Mouse (Mus musculus): ENCODE results near the gene Slc6a16. TPM values are rescaled to one million over a fixed set of nuclear protein-coding genes. Genes with fewer than 3 reads are reported as not detected.

The Slc6a16 gene
- polyA plus RNA-seq, 2 experiments, result 0.21 to 0.29 TPM

DNA sequence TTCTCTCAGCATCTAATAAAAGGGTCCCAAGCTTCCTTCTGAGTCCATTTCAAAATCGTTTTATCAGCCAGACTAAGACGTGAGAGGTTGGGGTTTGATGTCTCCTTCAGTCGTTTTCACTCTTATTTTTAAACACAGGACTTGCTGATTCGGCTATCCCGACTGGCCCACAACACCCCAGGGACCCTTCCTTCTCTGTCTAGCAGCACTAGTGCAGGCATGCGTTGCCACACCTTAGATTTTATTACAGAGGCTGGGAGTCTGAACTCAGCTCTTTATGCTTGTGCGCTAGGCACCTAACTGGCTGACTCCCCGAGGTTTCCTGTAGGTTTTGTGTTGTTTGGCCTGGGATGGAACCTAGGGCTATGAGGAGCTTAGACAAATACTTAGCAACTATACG is 72.6 kb downstream of the Slc6a16 start:
- no peak overlapping the region for H3K9ac ChIP-seq (ENCODE audit: low read depth, low read length, severe bottlenecking)
- H3K4me2 ChIP-seq (replicated peaks; ENCODE audit: low read depth, low read length, severe bottlenecking), result peak overlapping the region; percentile 28

DNA sequence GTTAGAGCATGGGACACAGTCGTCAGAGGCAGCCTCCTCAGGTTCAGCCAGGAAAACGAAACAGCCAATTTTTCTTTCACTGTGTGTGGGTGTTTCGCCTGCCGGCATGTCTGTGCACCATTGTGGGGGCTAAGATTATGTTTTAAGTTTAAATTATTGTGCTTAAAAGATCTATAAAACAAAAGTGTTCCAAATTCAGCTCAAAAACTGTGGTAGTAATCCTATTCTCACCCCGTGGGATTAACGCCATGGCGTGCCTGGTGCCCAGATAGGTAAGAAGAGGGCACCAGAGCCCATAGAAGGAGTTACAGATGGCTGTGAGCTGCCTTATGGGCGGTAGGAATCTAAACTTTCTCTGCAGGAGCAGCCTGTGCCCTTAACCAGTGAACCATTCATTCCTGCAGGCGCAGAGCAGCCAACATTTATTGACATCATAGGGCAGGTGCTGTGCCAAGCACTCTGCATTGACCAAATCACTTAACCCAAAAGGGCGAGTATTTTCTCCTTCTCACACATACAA is 74.4 kb downstream of the Slc6a16 start:
- H3K36me3 ChIP-seq (ENCODE audit: control insufficient read depth, insufficient read depth, low read length), result peaks cover 44% of the 10 kb centered on the region
- H3K27me3 ChIP-seq (ENCODE audit: control insufficient read depth, insufficient read depth, low read length), result no peaks in the 10 kb centered on the region
- WGBS, result 77% methylated on average over 10 of the region's 10 CpGs
- H3K9me3 ChIP-seq (ENCODE audit: control insufficient read depth, low read length), result no peaks in the 10 kb centered on the region
- H3K4me1 ChIP-seq (ENCODE audit: control insufficient read depth, insufficient read depth, low read length), result peaks cover 15% of the 10 kb centered on the region
- DNase-seq (ENCODE audit: low spot score) (no peak), ATAC-seq (ENCODE audit: low FRiP score, low read depth) (no peak)
- no peak overlapping the region for H3K27ac ChIP-seq (replicated peaks; ENCODE audit: low read depth, low read length)
- no peak overlapping the region for H3K9ac ChIP-seq (ENCODE audit: low read depth, low read length, severe bottlenecking)
- no peak for TF ChIP-seq POLR2A (IDR thresholded peaks at IDR 0.05; ENCODE audit: borderline replicate concordance, extremely low read depth, insufficient read depth, insufficient read length)
- no peak overlapping the region for H3K4me2 ChIP-seq (replicated peaks; ENCODE audit: low read depth, low read length, severe bottlenecking)
- no peak overlapping the region for H3K4me3 ChIP-seq (replicated peaks; ENCODE audit: low read length)

More for the DNA sequence above, 72.6 kb downstream of the Slc6a16 start:
- Histone ChIP-seq H3K4me1 (ENCODE audit: control insufficient read depth, insufficient read depth, low read length) (peaks cover 15% of the 10 kb centered on the region), H3K9me3 (ENCODE audit: control insufficient read depth, low read length) (no peaks in the 10 kb centered on the region), H3K27me3 (ENCODE audit: control insufficient read depth, insufficient read depth, low read length) (no peaks in the 10 kb centered on the region), H3K4me3 (replicated peaks; ENCODE audit: low read length) (no peak overlapping the region), H3K36me3 (ENCODE audit: control insufficient read depth, insufficient read depth, low read length) (peaks cover 47% of the 10 kb centered on the region), H3K27ac (replicated peaks; ENCODE audit: low read depth, low read length) (peak overlapping the region; percentile 22; the same call in 1 of the 2 replicates)
- 14% methylated on average over 9 of the region's 9 CpGs for WGBS
- DNase-seq (ENCODE audit: low spot score) (no peak), ATAC-seq (ENCODE audit: low FRiP score, low read depth) (0 out of 2 replicates have a peak, but pooled peaks have one; percentile 12)
- no peak for TF ChIP-seq POLR2A (IDR thresholded peaks at IDR 0.05; ENCODE audit: borderline replicate concordance, extremely low read depth, insufficient read depth, insufficient read length)

DNA sequence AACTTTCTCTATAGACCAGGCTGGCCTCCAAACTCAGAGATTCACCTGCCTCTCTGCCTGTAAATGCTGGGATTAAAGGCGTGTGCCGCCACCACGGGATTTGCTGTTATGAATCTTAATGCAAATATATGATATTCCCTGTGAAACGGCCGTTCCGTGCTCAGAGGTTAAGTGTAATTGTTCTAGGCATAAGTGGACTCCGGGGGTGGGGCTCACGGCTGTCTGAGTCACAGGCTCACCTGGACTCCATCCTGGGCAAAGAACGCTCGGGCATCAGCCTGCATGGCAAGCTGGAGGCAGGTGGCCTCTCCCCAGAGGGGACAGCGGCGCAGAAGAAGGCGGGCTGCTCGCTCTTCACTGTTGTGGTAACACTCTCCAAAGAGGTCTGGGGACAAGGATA is 75.7 kb downstream of the Slc6a16 start:
- Histone ChIP-seq H3K36me3 (ENCODE audit: control insufficient read depth, insufficient read depth, low read length) (peaks cover 34% of the 10 kb centered on the region), H3K4me3 (replicated peaks; ENCODE audit: low read length) (no peak overlapping the region), H3K4me1 (ENCODE audit: control insufficient read depth, insufficient read depth, low read length) (peaks cover 15% of the 10 kb centered on the region), H3K9ac (ENCODE audit: low read depth, low read length, severe bottlenecking) (no peak overlapping the region), H3K27ac (replicated peaks; ENCODE audit: low read depth, low read length) (no peak overlapping the region), H3K9me3 (ENCODE audit: control insufficient read depth, low read length) (no peaks in the 10 kb centered on the region), H3K4me2 (replicated peaks; ENCODE audit: low read depth, low read length, severe bottlenecking) (no peak overlapping the region), H3K27me3 (ENCODE audit: control insufficient read depth, insufficient read depth, low read length) (no peaks in the 10 kb centered on the region)
- DNase-seq (ENCODE audit: low spot score) (no peak), ATAC-seq (ENCODE audit: low FRiP score, low read depth) (no peak)
- WGBS, result 91% methylated on average over 14 of the region's 14 CpGs
- TF ChIP-seq POLR2A (IDR thresholded peaks at IDR 0.05; ENCODE audit: borderline replicate concordance, extremely low read depth, insufficient read depth, insufficient read length), result no peak

DNA sequence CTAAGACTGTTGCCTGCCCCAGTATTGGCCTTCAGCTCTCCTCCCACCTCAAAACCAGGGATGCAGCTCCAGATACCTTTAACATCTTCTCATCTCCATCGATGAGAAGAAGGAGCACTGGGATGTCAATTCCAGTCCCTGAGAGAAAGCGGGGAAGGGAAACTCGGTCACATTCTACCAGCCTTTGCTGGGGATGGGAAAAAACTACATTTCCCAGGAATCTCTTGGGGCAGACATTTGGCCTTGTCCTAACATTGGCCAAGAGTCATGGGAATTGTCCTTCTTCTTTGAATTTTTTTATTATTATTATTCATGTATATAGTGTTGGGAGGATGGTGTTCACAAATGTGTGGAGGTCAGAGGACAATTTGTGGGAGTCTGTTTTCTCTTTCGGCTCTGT is 81.4 kb downstream of the Slc6a16 start:
- no peak for ATAC-seq (ENCODE audit: low FRiP score, low read depth)
- Histone ChIP-seq H3K9ac (ENCODE audit: low read depth, low read length, severe bottlenecking) (no peak overlapping the region), H3K36me3 (ENCODE audit: control insufficient read depth, insufficient read depth, low read length) (peaks cover 50% of the 10 kb centered on the region), H3K27ac (replicated peaks; ENCODE audit: low read depth, low read length) (no peak overlapping the region), H3K4me3 (replicated peaks; ENCODE audit: low read length) (no peak overlapping the region), H3K4me1 (ENCODE audit: control insufficient read depth, insufficient read depth, low read length) (no peaks in the 10 kb centered on the region), H3K4me2 (replicated peaks; ENCODE audit: low read depth, low read length, severe bottlenecking) (no peak overlapping the region), H3K9me3 (ENCODE audit: control insufficient read depth, low read length) (no peaks in the 10 kb centered on the region), H3K27me3 (ENCODE audit: control insufficient read depth, insufficient read depth, low read length) (no peaks in the 10 kb centered on the region)
- TF ChIP-seq POLR2A (IDR thresholded peaks at IDR 0.05; ENCODE audit: borderline replicate concordance, extremely low read depth, insufficient read depth, insufficient read length), result no peak
- no peak for DNase-seq (ENCODE audit: low spot score)
- 88% methylated on average over 4 of the region's 4 CpGs for WGBS

Other genes starting within 250 kb of the Slc6a16 start
Only the 30 nearest of the 38 such genes appear.
- gene Prr12, start 188.2 kb upstream of the Slc6a16 start, polyA plus RNA-seq (2012; rRNA removed), result 25.2 and 26.8 TPM in 2 replicates
- gene Prr12, start 188.2 kb upstream of the Slc6a16 start, polyA plus RNA-seq (2014; fragmentation: Nextera tagmentation; extraction: Ambion mirVana), result 16.0 and 19.6 TPM in 2 replicates
- gene Nosip, start 178.7 kb upstream of the Slc6a16 start, polyA plus RNA-seq (2012; rRNA removed), result 82.7 and 86.8 TPM in 2 replicates
- 68.1 and 69.6 TPM in 2 replicates for gene Nosip, start 178.7 kb upstream of the Slc6a16 start, polyA plus RNA-seq (2014; fragmentation: Nextera tagmentation; extraction: Ambion mirVana)
- gene Prrg2, start 178.4 kb upstream of the Slc6a16 start, polyA plus RNA-seq (2012; rRNA removed), result 50.4 and 54.1 TPM in 2 replicates
- 18.6 and 21.4 TPM in 2 replicates for gene Prrg2, start 178.4 kb upstream of the Slc6a16 start, polyA plus RNA-seq (2014; fragmentation: Nextera tagmentation; extraction: Ambion mirVana)
- 679 and 759 TPM in 2 replicates for gene Rcn3, start 148.9 kb upstream of the Slc6a16 start, polyA plus RNA-seq (2012; rRNA removed)
- gene Rcn3, start 148.9 kb upstream of the Slc6a16 start, polyA plus RNA-seq (2014; fragmentation: Nextera tagmentation; extraction: Ambion mirVana), result 569 and 577 TPM in 2 replicates
- 56.1 and 64.6 TPM in 2 replicates for gene Fcgrt, start 137.2 kb upstream of the Slc6a16 start, polyA plus RNA-seq (2012; rRNA removed)
- gene Fcgrt, start 137.2 kb upstream of the Slc6a16 start, polyA plus RNA-seq (2014; fragmentation: Nextera tagmentation; extraction: Ambion mirVana), result 88.4 and 89.0 TPM in 2 replicates
- 563 and 814 TPM in 2 replicates for gene Rps11, start 116.6 kb upstream of the Slc6a16 start, polyA plus RNA-seq (2012; rRNA removed)
- gene Rps11, start 116.6 kb upstream of the Slc6a16 start, polyA plus RNA-seq (2014; fragmentation: Nextera tagmentation; extraction: Ambion mirVana), result 1,719 and 1,751 TPM in 2 replicates
- gene Rpl13a, start 112.3 kb upstream of the Slc6a16 start, polyA plus RNA-seq (2012; rRNA removed), result 3,691 and 3,912 TPM in 2 replicates
- gene Rpl13a, start 112.3 kb upstream of the Slc6a16 start, polyA plus RNA-seq (2014; fragmentation: Nextera tagmentation; extraction: Ambion mirVana), result 1,718 and 1,777 TPM in 2 replicates
- gene Gm45713, start 104.9 kb upstream of the Slc6a16 start, polyA plus RNA-seq (2012; rRNA removed), result 0.31 TPM in 1 of 2 replicates, not detected in the other
- gene Gm45713, start 104.9 kb upstream of the Slc6a16 start, polyA plus RNA-seq (2014; fragmentation: Nextera tagmentation; extraction: Ambion mirVana), result 0.39 and 1.4 TPM in 2 replicates
- 12.4 and 18.6 TPM in 2 replicates for gene Flt3l, start 104.7 kb upstream of the Slc6a16 start, polyA plus RNA-seq (2012; rRNA removed)
- gene Flt3l, start 104.7 kb upstream of the Slc6a16 start, polyA plus RNA-seq (2014; fragmentation: Nextera tagmentation; extraction: Ambion mirVana), result 2.2 and 3.3 TPM in 2 replicates
- 115 and 118 TPM in 2 replicates for gene Pih1d1, start 86.8 kb upstream of the Slc6a16 start, polyA plus RNA-seq (2012; rRNA removed)
- 86.4 and 87.3 TPM in 2 replicates for gene Pih1d1, start 86.8 kb upstream of the Slc6a16 start, polyA plus RNA-seq (2014; fragmentation: Nextera tagmentation; extraction: Ambion mirVana)
- gene Aldh16a1, start 86.5 kb upstream of the Slc6a16 start, polyA plus RNA-seq (2012; rRNA removed), result 45.6 and 67.3 TPM in 2 replicates
- gene Aldh16a1, start 86.5 kb upstream of the Slc6a16 start, polyA plus RNA-seq (2014; fragmentation: Nextera tagmentation; extraction: Ambion mirVana), result 40.0 and 47.7 TPM in 2 replicates
- gene Slc17a7, start 77.1 kb upstream of the Slc6a16 start, polyA plus RNA-seq (2012; rRNA removed), result 0.40 and 0.58 TPM in 2 replicates
- 0.17 and 0.18 TPM in 2 replicates for gene Slc17a7, start 77.1 kb upstream of the Slc6a16 start, polyA plus RNA-seq (2014; fragmentation: Nextera tagmentation; extraction: Ambion mirVana)
- 0.09 and 0.27 TPM in 2 replicates for gene Gfy, start 61.5 kb upstream of the Slc6a16 start, polyA plus RNA-seq (2012; rRNA removed)
- gene Gfy, start 61.5 kb upstream of the Slc6a16 start, polyA plus RNA-seq (2014; fragmentation: Nextera tagmentation; extraction: Ambion mirVana), result not detected in 2 replicates
- gene Pth2, start 60.1 kb upstream of the Slc6a16 start, polyA plus RNA-seq (2012; rRNA removed), result not detected in 2 replicates
- gene Pth2, start 60.1 kb upstream of the Slc6a16 start, polyA plus RNA-seq (2014; fragmentation: Nextera tagmentation; extraction: Ambion mirVana), result not detected in 2 replicates
- 1.4 and 1.5 TPM in 2 replicates for gene Ccdc155, start 36.2 kb upstream of the Slc6a16 start, polyA plus RNA-seq (2012; rRNA removed)
- gene Ccdc155, start 36.2 kb upstream of the Slc6a16 start, polyA plus RNA-seq (2014; fragmentation: Nextera tagmentation; extraction: Ambion mirVana), result 0.79 and 1.2 TPM in 2 replicates
- gene Dkkl1, start 28.9 kb upstream of the Slc6a16 start, polyA plus RNA-seq (2012; rRNA removed), result 3.0 and 4.8 TPM in 2 replicates
- 9.0 and 14.8 TPM in 2 replicates for gene Dkkl1, start 28.9 kb upstream of the Slc6a16 start, polyA plus RNA-seq (2014; fragmentation: Nextera tagmentation; extraction: Ambion mirVana)
- gene Tead2, start 25.3 kb upstream of the Slc6a16 start, polyA plus RNA-seq (2012; rRNA removed), result 450 and 560 TPM in 2 replicates
- 143 and 168 TPM in 2 replicates for gene Tead2, start 25.3 kb upstream of the Slc6a16 start, polyA plus RNA-seq (2014; fragmentation: Nextera tagmentation; extraction: Ambion mirVana)
- gene Cd37, start 2.0 kb upstream of the Slc6a16 start, polyA plus RNA-seq (2012; rRNA removed), result 4.9 and 6.0 TPM in 2 replicates
- 2.6 and 3.7 TPM in 2 replicates for gene Cd37, start 2.0 kb upstream of the Slc6a16 start, polyA plus RNA-seq (2014; fragmentation: Nextera tagmentation; extraction: Ambion mirVana)
- not detected in 2 replicates for gene Slc6a21, start 36.4 kb downstream of the Slc6a16 start, polyA plus RNA-seq (2012; rRNA removed)
- gene Slc6a21, start 36.4 kb downstream of the Slc6a16 start, polyA plus RNA-seq (2014; fragmentation: Nextera tagmentation; extraction: Ambion mirVana), result not detected in 2 replicates
- gene Trpm4, start 92.7 kb downstream of the Slc6a16 start, polyA plus RNA-seq (2012; rRNA removed), result 42.6 and 46.1 TPM in 2 replicates
- 15.8 TPM in 2 replicates for gene Trpm4, start 92.7 kb downstream of the Slc6a16 start, polyA plus RNA-seq (2014; fragmentation: Nextera tagmentation; extraction: Ambion mirVana)
- 9.5 and 17.9 TPM in 2 replicates for gene Hrc, start 94.2 kb downstream of the Slc6a16 start, polyA plus RNA-seq (2012; rRNA removed)
- 4.1 and 5.9 TPM in 2 replicates for gene Hrc, start 94.2 kb downstream of the Slc6a16 start, polyA plus RNA-seq (2014; fragmentation: Nextera tagmentation; extraction: Ambion mirVana)
- 12.3 and 13.8 TPM in 2 replicates for gene Ppfia3, start 125.9 kb downstream of the Slc6a16 start, polyA plus RNA-seq (2012; rRNA removed)
- gene Ppfia3, start 125.9 kb downstream of the Slc6a16 start, polyA plus RNA-seq (2014; fragmentation: Nextera tagmentation; extraction: Ambion mirVana), result 8.4 and 9.0 TPM in 2 replicates
- 4.1 and 4.7 TPM in 2 replicates for gene Lin7b, start 129.5 kb downstream of the Slc6a16 start, polyA plus RNA-seq (2012; rRNA removed)
- 1.7 and 2.2 TPM in 2 replicates for gene Lin7b, start 129.5 kb downstream of the Slc6a16 start, polyA plus RNA-seq (2014; fragmentation: Nextera tagmentation; extraction: Ambion mirVana)
- gene Snrnp70, start 154.7 kb downstream of the Slc6a16 start, polyA plus RNA-seq (2012; rRNA removed), result 539 and 694 TPM in 2 replicates
- gene Snrnp70, start 154.7 kb downstream of the Slc6a16 start, polyA plus RNA-seq (2014; fragmentation: Nextera tagmentation; extraction: Ambion mirVana), result 69.7 and 73.7 TPM in 2 replicates
- 0.10 TPM in 2 replicates for gene Kcna7, start 164.6 kb downstream of the Slc6a16 start, polyA plus RNA-seq (2012; rRNA removed)
- 0.11 TPM in 1 of 2 replicates, not detected in the other for gene Kcna7, start 164.6 kb downstream of the Slc6a16 start, polyA plus RNA-seq (2014; fragmentation: Nextera tagmentation; extraction: Ambion mirVana)
- gene Ntf5, start 172.6 kb downstream of the Slc6a16 start, polyA plus RNA-seq (2012; rRNA removed), result 4.2 and 4.5 TPM in 2 replicates
- 4.4 and 6.0 TPM in 2 replicates for gene Ntf5, start 172.6 kb downstream of the Slc6a16 start, polyA plus RNA-seq (2014; fragmentation: Nextera tagmentation; extraction: Ambion mirVana)
- gene Lhb, start 179.7 kb downstream of the Slc6a16 start, polyA plus RNA-seq (2012; rRNA removed), result 0.50 and 1.4 TPM in 2 replicates
- not detected in 2 replicates for gene Lhb, start 179.7 kb downstream of the Slc6a16 start, polyA plus RNA-seq (2014; fragmentation: Nextera tagmentation; extraction: Ambion mirVana)
- 44.1 and 59.1 TPM in 2 replicates for gene Gys1, start 193.8 kb downstream of the Slc6a16 start, polyA plus RNA-seq (2012; rRNA removed)
- 35.8 and 37.3 TPM in 2 replicates for gene Gys1, start 193.8 kb downstream of the Slc6a16 start, polyA plus RNA-seq (2014; fragmentation: Nextera tagmentation; extraction: Ambion mirVana)
- gene Ruvbl2, start 197.0 kb downstream of the Slc6a16 start, polyA plus RNA-seq (2012; rRNA removed), result 120 TPM in 2 replicates
- gene Ruvbl2, start 197.0 kb downstream of the Slc6a16 start, polyA plus RNA-seq (2014; fragmentation: Nextera tagmentation; extraction: Ambion mirVana), result 119 and 126 TPM in 2 replicates
- gene Ftl1, start 218.8 kb downstream of the Slc6a16 start, polyA plus RNA-seq (2012; rRNA removed), result 1,503 and 2,450 TPM in 2 replicates
- gene Ftl1, start 218.8 kb downstream of the Slc6a16 start, polyA plus RNA-seq (2014; fragmentation: Nextera tagmentation; extraction: Ambion mirVana), result 4,726 and 4,986 TPM in 2 replicates